Mouse (Mus musculus): ENCODE results near the gene Efcab14.

- TF ChIP-seq RAD21 (IDR thresholded peaks at IDR 0.05; ENCODE audit: low read depth, low read length) (no peak), E2F4 (IDR thresholded peaks at IDR 0.05; ENCODE audit: insufficient replicate concordance, low read depth, low read length) (no peak), POLR2A (IDR thresholded peaks at IDR 0.05; ENCODE audit: low read depth, low read length) (no peak), POLR2AphosphoS2 (IDR thresholded peaks at IDR 0.05; ENCODE audit: low read depth, low read length) (no peak), ELF1 (IDR thresholded peaks at IDR 0.05; ENCODE audit: low read depth, low read length) (no peak), CTCF (conservative IDR thresholded peaks at IDR 0.05 in 1 of 2, IDR thresholded peaks at IDR 0.05 in 1 of 2; ENCODE audit: low read depth in 2 of 2, low read length in 2 of 2) (no peak), ZC3H11A (IDR thresholded peaks at IDR 0.05; ENCODE audit: low read depth, low read length) (no peak), SMC3 (IDR thresholded peaks at IDR 0.05; ENCODE audit: low read depth, low read length) (no peak), ZNF384 (IDR thresholded peaks at IDR 0.05; ENCODE audit: low read depth, low read length) (no peak), NELFE (IDR thresholded peaks at IDR 0.05; ENCODE audit: low read depth, low read length) (no peak)
These were observed 30.3 kb downstream of the Efcab14 start for GRCm38 (mm10) chr4:115767647-115768467.

All from CH12.LX (cell line).